Mouse (Mus musculus) embryo, embryonic 9.5 days (tissue): ENCODE results near the gene Aasdh.

ENCODE experiments used
- DNase-seq: peaks from one replicate; pipeline ENCODE4 v3.0.0-alpha.2; 2017; ENCODE audit errors: extremely low spot score

Gene Aasdh

GRCm38 (mm10) chr5:76905405-76906154 lies at the start of gene Aasdh:
TSS of gene Aasdh (minus strand) at chr5:76905514.
- peak; percentile 100 for DNase-seq

GRCm38 (mm10) chr5:76954271-76954900 lies 49.1 kb upstream of the Aasdh start:
- DNase-seq: no peak

GRCm38 (mm10) chr5:76953794-76954193 lies 48.5 kb upstream of the Aasdh start:
- no peak for DNase-seq

- DNase-seq: no peak
These were observed 47.1 kb upstream of the Aasdh start for GRCm38 (mm10) chr5:76952112-76953040.

GRCm38 (mm10) chr5:76951106-76952027 lies 46.1 kb upstream of the Aasdh start, which contains the start of the genes Paics and Ppat:
TSS of gene Paics (plus strand) at chr5:76951307.
TSS of gene Ppat (minus strand) at chr5:76951578.
- peak; percentile 98 for DNase-seq

- DNase-seq: no peak
These were observed 45.2 kb upstream of the Aasdh start for GRCm38 (mm10) chr5:76950343-76951105.

- DNase-seq: no peak
These were observed 42.4 kb upstream of the Aasdh start for GRCm38 (mm10) chr5:76947758-76948157.

- no peak for DNase-seq
These were observed 41.8 kb upstream of the Aasdh start for GRCm38 (mm10) chr5:76947142-76947541.

GRCm38 (mm10) chr5:76945678-76946033 lies 40.3 kb upstream of the Aasdh start:
- DNase-seq: no peak

GRCm38 (mm10) chr5:76944965-76945677 lies 39.8 kb upstream of the Aasdh start:
- no peak for DNase-seq

GRCm38 (mm10) chr5:76942505-76942904 lies 37.2 kb upstream of the Aasdh start:
- no peak for DNase-seq

GRCm38 (mm10) chr5:76941975-76942374 lies 36.7 kb upstream of the Aasdh start:
- DNase-seq: no peak

- no peak for DNase-seq
These were observed 34.4 kb upstream of the Aasdh start for GRCm38 (mm10) chr5:76939717-76940116.

GRCm38 (mm10) chr5:76929180-76929877 lies 24.0 kb upstream of the Aasdh start:
- no peak for DNase-seq

- no peak for DNase-seq
These were observed 23.0 kb upstream of the Aasdh start for GRCm38 (mm10) chr5:76928124-76928832.

GRCm38 (mm10) chr5:76924296-76924695 lies 19.0 kb upstream of the Aasdh start:
- DNase-seq: no peak

- DNase-seq: no peak
These were observed 18.1 kb upstream of the Aasdh start for GRCm38 (mm10) chr5:76923428-76923827.

GRCm38 (mm10) chr5:76922833-76923232 lies 17.5 kb upstream of the Aasdh start:
- DNase-seq: no peak
